Mouse (Mus musculus) MEL (cell line): ENCODE results near the gene Tpx2.

ENCODE experiments used
- CHD1 ChIP-seq: IDR thresholded peaks from 2 replicates; pipeline ENCODE4 v1.6.1; 2012; ENCODE audit warnings: low read depth, mild to moderate bottlenecking, inconsistent platforms, low read length, improper control_type of control experiment
- CTCF ChIP-seq, 3 experiments: IDR thresholded peaks in 2 of 3; conservative IDR thresholded peaks in 1 of 3; 2 replicates each; pipeline ENCODE4 v1.5.1; 2011 to 2012; ENCODE audit warnings: low read length in 3 of 3, low read depth in 2 of 3, mild to moderate bottlenecking in 2 of 3, improper control_type of control experiment in 1 of 3, inconsistent platforms in 1 of 3, mixed read lengths in 1 of 3, moderate library complexity in 1 of 3; ENCODE audit not compliant: control insufficient read depth in 1 of 3, insufficient read depth in 1 of 3, poor library complexity in 1 of 3, severe bottlenecking in 1 of 3
- USF1 ChIP-seq: IDR thresholded peaks from 2 replicates; pipeline ENCODE4 v1.6.1; 2014; ENCODE audit warnings: low read depth, mild to moderate bottlenecking, inconsistent platforms, low read length, improper control_type of control experiment, moderate library complexity
- ZKSCAN1 ChIP-seq: IDR thresholded peaks from 2 replicates; pipeline ENCODE4 v1.6.1; 2012; ENCODE audit warnings: low read depth, mild to moderate bottlenecking, inconsistent platforms, low read length, improper control_type of control experiment, moderate library complexity
- ZMIZ1 ChIP-seq: IDR thresholded peaks from 2 replicates; pipeline ENCODE4 v1.6.1; 2012; ENCODE audit warnings: low read depth, mild to moderate bottlenecking, inconsistent platforms, low read length, improper control_type of control experiment, moderate library complexity

DNA sequence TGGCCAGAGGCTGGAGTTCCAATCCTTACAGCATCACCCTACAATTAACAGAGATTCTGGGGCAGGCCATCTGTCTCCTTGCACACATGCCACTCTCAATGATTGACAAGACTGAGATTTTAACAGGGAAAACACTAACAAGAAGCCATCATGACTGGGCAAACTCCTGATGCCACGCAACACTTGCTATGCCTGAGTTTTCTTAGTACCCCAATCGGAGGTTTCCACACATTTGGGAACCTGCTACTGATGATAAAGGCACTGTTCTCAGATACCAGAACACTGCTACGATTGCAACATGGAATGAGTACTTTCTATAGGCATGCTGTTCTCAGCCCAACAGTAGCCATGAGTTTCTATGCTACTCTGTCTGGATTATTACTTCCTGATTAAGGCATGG is 21.3 kb upstream of the Tpx2 start:
- TF ChIP-seq USF1 = no peak
- TF ChIP-seq ZMIZ1 = no peak
- TF ChIP-seq ZKSCAN1 = no peak
- TF ChIP-seq CTCF (IDR thresholded peaks at IDR 0.05 in 2 of 3, conservative IDR thresholded peaks at IDR 0.05 in 1 of 3; ENCODE audit: control insufficient read depth in 1 of 3, insufficient read depth in 1 of 3, low read depth in 2 of 3, low read length in 3 of 3, poor library complexity in 1 of 3, severe bottlenecking in 1 of 3) = no peak
- no peak for TF ChIP-seq CHD1
